Mouse (Mus musculus): ENCODE results near the gene Tox3. TPM values are rescaled to one million over a fixed set of nuclear protein-coding genes. Genes with fewer than 3 reads are reported as not detected.

The Tox3 gene
- polyA plus RNA-seq, 1 experiment from 2014 or later: 0.06 TPM

- H3K4me3 ChIP-seq (ENCODE audit: low read depth, low read length): no peak overlapping the region
- TF ChIP-seq EP300 (IDR thresholded peaks at IDR 0.05; ENCODE audit: low read depth) (no peak), CTCF (IDR thresholded peaks at IDR 0.05; ENCODE audit: low read depth) (no peak)
- no peak overlapping the region for H3K4me2 ChIP-seq (ENCODE audit: low read depth, low read length)
- no peaks in the 10 kb centered on the region for H3K36me3 ChIP-seq (replicated peaks; ENCODE audit: insufficient read depth, low read length)
- WGBS (ENCODE audit: insufficient replicate concordance): 74% methylated on average over 4 of the region's 4 CpGs
- no peak overlapping the region for H3K27ac ChIP-seq (ENCODE audit: low read depth)
- no peaks in the 10 kb centered on the region for H3K4me1 ChIP-seq (ENCODE audit: insufficient read depth)
- ATAC-seq (no peak), DNase-seq (no peak)
- H3K9ac ChIP-seq (replicated peaks): no peak overlapping the region
- no peaks in the 10 kb centered on the region for H3K27me3 ChIP-seq (ENCODE audit: insufficient read depth, low read length)
- no peaks in the 10 kb centered on the region for H3K9me3 ChIP-seq (ENCODE audit: low read length)
These were observed 106.7 kb downstream of the Tox3 start for GRCm38 (mm10) chr8:90241461-90241860.

- 69% methylated on average over 8 of the region's 8 CpGs for WGBS (ENCODE audit: insufficient replicate concordance)
- H3K9me3 ChIP-seq (ENCODE audit: low read length): no peaks in the 10 kb centered on the region
These were observed 115.6 kb downstream of the Tox3 start for GRCm38 (mm10) chr8:90232501-90232900.

GRCm38 (mm10) chr8:90224172-90224571 lies 124.0 kb downstream of the Tox3 start:
- Histone ChIP-seq H3K36me3 (replicated peaks; ENCODE audit: insufficient read depth, low read length) (no peaks in the 10 kb centered on the region), H3K4me1 (ENCODE audit: insufficient read depth) (no peaks in the 10 kb centered on the region), H3K4me2 (ENCODE audit: low read depth, low read length) (no peak overlapping the region), H3K27me3 (ENCODE audit: insufficient read depth, low read length) (no peaks in the 10 kb centered on the region), H3K4me3 (ENCODE audit: low read depth, low read length) (no peak overlapping the region), H3K9me3 (ENCODE audit: low read length) (no peaks in the 10 kb centered on the region), H3K9ac (replicated peaks) (no peak overlapping the region), H3K27ac (ENCODE audit: low read depth) (no peak overlapping the region)
- TF ChIP-seq CTCF (IDR thresholded peaks at IDR 0.05; ENCODE audit: low read depth) (no peak), EP300 (IDR thresholded peaks at IDR 0.05; ENCODE audit: low read depth) (no peak)
- ATAC-seq (no peak), DNase-seq (no peak)
- 35% methylated on average over 1 of the region's 1 CpGs for WGBS (ENCODE audit: insufficient replicate concordance)

More at GRCm38 (mm10) chr8:90232501-90232900, 115.6 kb downstream of the Tox3 start:
- DNase-seq: no peak
- TF ChIP-seq CTCF (IDR thresholded peaks at IDR 0.05; ENCODE audit: low read depth) (no peak), EP300 (IDR thresholded peaks at IDR 0.05; ENCODE audit: low read depth) (no peak)
- no peaks in the 10 kb centered on the region for H3K36me3 ChIP-seq (replicated peaks; ENCODE audit: insufficient read depth, low read length)
- no peaks in the 10 kb centered on the region for H3K4me1 ChIP-seq (ENCODE audit: insufficient read depth)
- no peaks in the 10 kb centered on the region for H3K27me3 ChIP-seq (ENCODE audit: insufficient read depth, low read length)
- no peak overlapping the region for H3K4me3 ChIP-seq (ENCODE audit: low read depth, low read length)
- no peak overlapping the region for H3K9ac ChIP-seq (replicated peaks)
- ATAC-seq: no peak
- H3K4me2 ChIP-seq (ENCODE audit: low read depth, low read length): no peak overlapping the region
- H3K27ac ChIP-seq (ENCODE audit: low read depth): no peak overlapping the region

GRCm38 (mm10) chr8:90209105-90210037 lies 138.8 kb downstream of the Tox3 start:
- Histone ChIP-seq H3K27me3 (ENCODE audit: insufficient read depth, low read length) (no peaks in the 10 kb centered on the region), H3K4me3 (ENCODE audit: low read depth, low read length) (no peak overlapping the region), H3K4me1 (ENCODE audit: insufficient read depth) (no peaks in the 10 kb centered on the region), H3K36me3 (replicated peaks; ENCODE audit: insufficient read depth, low read length) (no peaks in the 10 kb centered on the region), H3K9me3 (ENCODE audit: low read length) (no peaks in the 10 kb centered on the region), H3K27ac (ENCODE audit: low read depth) (no peak overlapping the region), H3K9ac (replicated peaks) (no peak overlapping the region), H3K4me2 (ENCODE audit: low read depth, low read length) (no peak overlapping the region)
- DNase-seq (no peak), ATAC-seq (no peak)
- TF ChIP-seq CTCF (IDR thresholded peaks at IDR 0.05; ENCODE audit: low read depth) (no peak), EP300 (IDR thresholded peaks at IDR 0.05; ENCODE audit: low read depth) (no peak)
- WGBS (ENCODE audit: insufficient replicate concordance): 73% methylated on average over 14 of the region's 14 CpGs
